Mouse (Mus musculus) midbrain, embryonic 12.5 days (tissue): ENCODE measurements around the gene Gm11444. TPM values are rescaled to one million over a fixed set of nuclear protein-coding genes. Genes with fewer than 3 reads are reported as not detected.
A peak's percentile ranks its signal among the peaks of the same experiment; 100 is the strongest.

Source experiments
- ATAC-seq: fragments of 200-750 bp; cut with Nextera tagmentation; 2 replicates; pipeline ENCODE4 v1.8.0; 2017; ENCODE audit warnings: low read depth, moderate TSS enrichment, moderate library complexity; ENCODE audit not compliant: low FRiP score
- H3K27ac ChIP-seq: fragments of 300-500 bp; sonication (generic); replicated peaks from 2 replicates; pipeline ENCODE4 v1.5.1; 2016; ENCODE audit warnings: mild to moderate bottlenecking
- H3K27me3 ChIP-seq: fragments of 300-500 bp; sonication (generic); 2 replicates; pipeline ENCODE4 v1.6.1; 2016; ENCODE audit warnings: mild to moderate bottlenecking
- H3K36me3 ChIP-seq: fragments of 300-500 bp; sonication (generic); 2 replicates; pipeline ENCODE4 v1.6.1; 2016
- H3K4me1 ChIP-seq: fragments of 300-500 bp; sonication (generic); 2 replicates; pipeline ENCODE4 v1.6.1; 2016
- H3K4me2 ChIP-seq: fragments of 300-500 bp; sonication (generic); replicated peaks from 2 replicates; pipeline ENCODE4 v1.6.1; 2016; ENCODE audit warnings: mild to moderate bottlenecking, moderate library complexity
- H3K4me3 ChIP-seq: fragments of 300-500 bp; sonication (generic); 2 replicates; pipeline ENCODE4 v1.5.1; 2016; ENCODE audit warnings: mild to moderate bottlenecking
- H3K9ac ChIP-seq: fragments of 300-500 bp; sonication (generic); replicated peaks from 2 replicates; pipeline ENCODE4 v1.6.1; 2016; ENCODE audit warnings: mild to moderate bottlenecking, moderate library complexity
- H3K9me3 ChIP-seq: fragments of 300-500 bp; sonication (generic); 2 replicates; pipeline ENCODE4 v1.6.1; 2016; ENCODE audit warnings: mild to moderate bottlenecking
- WGBS: fragments of 180-500 bp; shearing (Covaris S2); methylation state at CpG from one replicate; pipeline ENCODE4 v1.1.7; 2016; 5-methylcytosine and 5-hydroxymethylcytosine counted together
- polyA plus RNA-seq: library from polyadenylated mRNA; unstranded; fragments of >200 nt; fragmentation: Nextera tagmentation; extraction: Ambion mirVana; gene quantifications from 2 replicates; pipeline ENCODE4 v1.2.1, GENCODE M21; 2016

Gene Gm11444
- polyA plus RNA-seq = not detected in 2 replicates

DNA sequence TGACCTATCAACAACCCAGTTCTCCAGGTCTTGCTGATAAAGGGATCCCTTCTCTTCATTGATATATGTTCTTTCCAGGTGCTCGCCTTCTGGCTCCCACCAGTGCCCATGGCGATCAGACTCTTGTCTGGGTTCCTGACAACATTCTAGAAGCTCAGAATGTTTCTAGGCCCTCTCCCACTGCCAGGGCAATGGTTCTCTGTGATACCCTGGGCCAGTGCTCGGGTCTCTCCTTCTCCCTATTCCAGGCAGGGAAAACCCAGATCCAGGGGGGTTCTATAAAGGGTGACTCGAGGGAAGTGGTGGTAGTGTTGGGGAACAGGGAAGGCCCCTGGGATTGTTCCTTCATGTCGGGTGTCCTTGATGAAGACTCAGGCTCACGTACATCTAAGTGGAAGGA, at the start of gene Gm11444:
Gm11444 (minus strand) TSS at position 101 of the 400 bp plus-strand sequence.
- H3K27ac ChIP-seq = no peak within 1 kb of the TSS
- no peak within 1 kb of the TSS; the same call in 1 of the 2 replicates for H3K4me3 ChIP-seq
- no peak for ATAC-seq

DNA sequence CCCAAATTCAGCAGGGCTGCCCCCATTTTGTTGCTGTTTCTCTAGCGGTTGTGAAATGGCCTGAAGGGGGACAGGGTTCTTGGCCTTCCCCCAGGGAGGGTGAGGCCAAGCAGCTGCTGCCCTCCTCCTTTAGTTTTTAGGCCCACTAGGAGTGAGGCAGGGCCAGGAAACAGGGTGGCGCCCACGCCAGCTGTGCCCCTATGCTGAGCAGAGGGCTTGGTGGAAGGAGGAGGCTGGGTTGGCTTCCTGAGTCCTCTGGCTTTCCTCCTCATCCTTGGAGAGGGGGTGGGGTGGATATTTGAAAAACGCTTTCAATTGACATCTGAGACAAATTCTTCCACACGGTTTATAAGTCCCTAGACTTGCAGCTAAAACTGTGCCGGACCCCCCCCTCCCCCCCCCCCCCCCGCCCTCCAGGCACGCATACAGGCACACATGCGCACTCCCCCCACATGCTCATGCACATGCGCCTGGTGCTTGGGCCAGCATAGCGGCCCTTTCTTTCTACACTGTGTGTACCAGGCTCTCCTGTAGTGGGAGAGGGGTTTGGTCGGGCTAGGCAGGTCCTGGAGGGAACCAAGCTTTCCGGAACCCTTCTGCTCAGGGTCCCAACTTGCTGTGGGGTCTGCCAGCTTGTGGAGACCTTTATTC, 46.3 kb upstream of the Gm11444 start:
- H3K4me3 ChIP-seq = no peak overlapping the region
- H3K27me3 ChIP-seq = peaks cover 99% of the 10 kb centered on the region
- peaks cover 16% of the 10 kb centered on the region for H3K4me1 ChIP-seq
- H3K9me3 ChIP-seq = no peaks in the 10 kb centered on the region
- no peak overlapping the region for H3K4me2 ChIP-seq
- WGBS = 21% methylated on average over 10 of the region's 13 CpGs
- H3K27ac ChIP-seq = no peak overlapping the region
- H3K36me3 ChIP-seq = no peaks in the 10 kb centered on the region
- H3K9ac ChIP-seq = no peak overlapping the region
- ATAC-seq = no peak

More for the DNA sequence above, at the start of gene Gm11444:
- H3K9me3 ChIP-seq = no peaks in the 10 kb centered on the region
- H3K4me2 ChIP-seq = peak within 1 kb of the TSS; percentile 56
- H3K27me3 ChIP-seq = peaks cover 40% of the 10 kb centered on the region
- H3K4me1 ChIP-seq = peaks cover 6% of the 10 kb centered on the region; the same call in 1 of the 2 replicates
- no peak within 1 kb of the TSS for H3K9ac ChIP-seq
- no peaks in the 10 kb centered on the region for H3K36me3 ChIP-seq
- 80% methylated on average over 6 of the region's 6 CpGs for WGBS

DNA sequence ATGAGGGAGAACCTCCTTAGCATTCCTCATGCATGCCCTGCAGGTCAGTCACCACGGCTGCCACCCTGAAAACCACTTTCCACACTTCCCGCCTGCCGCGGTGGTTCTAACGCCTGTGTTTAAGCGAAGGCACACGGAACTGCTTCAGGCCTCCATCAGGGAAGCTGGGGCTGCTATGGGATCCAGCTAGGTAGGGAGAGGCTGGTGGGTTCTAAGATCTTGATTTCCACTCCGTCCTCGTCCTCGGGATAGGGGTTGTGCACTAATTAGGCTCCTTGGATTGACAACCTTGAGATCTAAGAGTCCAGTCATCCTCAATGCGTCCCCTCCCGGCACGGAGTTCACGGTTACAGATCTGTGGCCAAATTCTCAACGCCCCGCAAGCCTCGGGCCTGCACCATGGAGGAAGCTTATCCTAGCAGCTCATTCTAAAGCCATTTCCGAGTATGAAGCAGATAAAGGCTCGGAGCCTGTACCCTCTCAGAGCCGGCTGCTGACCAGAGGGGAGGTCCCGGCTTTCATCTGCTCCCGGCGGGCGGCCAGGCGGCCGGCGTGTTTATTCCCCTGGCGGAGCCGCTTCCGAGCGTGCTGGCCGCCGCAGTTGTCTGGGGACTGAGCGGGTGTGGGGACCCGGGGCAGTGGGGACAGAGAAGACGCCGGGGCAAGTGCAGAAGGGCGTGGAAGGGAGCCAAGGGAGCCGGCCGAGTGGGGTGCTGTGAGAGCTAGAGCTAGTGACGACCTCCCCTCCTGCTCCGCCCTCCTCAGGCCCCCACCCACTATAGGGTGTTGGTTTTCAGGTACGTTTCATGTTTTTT, 44.8 kb upstream of the Gm11444 start:
- ATAC-seq = no peak

GRCm38 (mm10) chr11:85894136-85894530, 44.0 kb upstream of the Gm11444 start:
- no peaks in the 10 kb centered on the region for H3K36me3 ChIP-seq
- ATAC-seq = no peak
- WGBS = 4% methylated on average over 3 of the region's 3 CpGs

More for the DNA sequence above, 44.8 kb upstream of the Gm11444 start:
- peaks cover 99% of the 10 kb centered on the region for H3K27me3 ChIP-seq
- peak overlapping the region; percentile 49 for H3K4me2 ChIP-seq
- WGBS = under 1% methylated on average over 43 of the region's 43 CpGs
- peak overlapping the region; percentile 34 for H3K4me3 ChIP-seq
- no peaks in the 10 kb centered on the region for H3K36me3 ChIP-seq
- no peaks in the 10 kb centered on the region for H3K9me3 ChIP-seq
- peak overlapping the region; percentile 52; the same call in 1 of the 2 replicates for H3K9ac ChIP-seq
- no peak overlapping the region for H3K27ac ChIP-seq
- H3K4me1 ChIP-seq = peaks cover 24% of the 10 kb centered on the region

GRCm38 (mm10) chr11:85893400-85894135, 43.4 kb upstream of the Gm11444 start:
- H3K4me1 ChIP-seq = peaks cover 29% of the 10 kb centered on the region
- H3K4me2 ChIP-seq = no peak overlapping the region
- H3K4me3 ChIP-seq = no peak overlapping the region
- no peaks in the 10 kb centered on the region for H3K9me3 ChIP-seq
- no peak overlapping the region for H3K9ac ChIP-seq
- WGBS = 1% methylated on average over 13 of the region's 13 CpGs
- ATAC-seq = no peak
- no peaks in the 10 kb centered on the region for H3K36me3 ChIP-seq
- H3K27me3 ChIP-seq = peaks cover 100% of the 10 kb centered on the region
- H3K27ac ChIP-seq = no peak overlapping the region

More at GRCm38 (mm10) chr11:85894136-85894530, 44.0 kb upstream of the Gm11444 start:
- Histone ChIP-seq H3K9ac (no peak overlapping the region), H3K4me3 (no peak overlapping the region), H3K27ac (no peak overlapping the region), H3K9me3 (no peaks in the 10 kb centered on the region), H3K4me2 (no peak overlapping the region), H3K27me3 (peaks cover 99% of the 10 kb centered on the region), H3K4me1 (peaks cover 27% of the 10 kb centered on the region)

GRCm38 (mm10) chr11:85892771-85893170, 42.6 kb upstream of the Gm11444 start:
- no peak for ATAC-seq
- Histone ChIP-seq H3K4me1 (peaks cover 35% of the 10 kb centered on the region), H3K27me3 (peaks cover 98% of the 10 kb centered on the region), H3K27ac (no peak overlapping the region), H3K9ac (no peak overlapping the region), H3K9me3 (no peaks in the 10 kb centered on the region), H3K4me2 (no peak overlapping the region), H3K4me3 (no peak overlapping the region), H3K36me3 (no peaks in the 10 kb centered on the region)
- 1% methylated on average over 6 of the region's 6 CpGs for WGBS

DNA sequence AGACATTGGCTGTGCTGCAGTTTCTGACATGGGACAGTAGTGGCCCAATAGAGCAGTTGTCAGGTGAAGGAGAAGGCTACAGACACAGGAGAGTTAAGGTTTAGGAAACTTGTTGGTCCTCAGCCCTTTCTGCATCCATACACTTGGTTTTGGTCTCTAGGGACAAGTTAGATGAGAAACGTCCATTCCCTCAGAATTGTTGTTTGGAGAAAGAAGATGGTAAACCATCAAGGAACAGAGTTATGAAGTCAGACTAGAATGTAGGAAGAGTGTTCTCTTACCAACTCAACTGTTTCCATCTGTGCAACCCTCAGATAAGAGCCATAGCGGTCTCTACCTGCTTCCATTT, 41.5 kb upstream of the Gm11444 start:
- ATAC-seq = no peak
- no peaks in the 10 kb centered on the region for H3K9me3 ChIP-seq
- H3K27me3 ChIP-seq = peaks cover 89% of the 10 kb centered on the region
- H3K4me3 ChIP-seq = no peak overlapping the region
- H3K4me2 ChIP-seq = no peak overlapping the region
- H3K27ac ChIP-seq = no peak overlapping the region
- peaks cover 35% of the 10 kb centered on the region for H3K4me1 ChIP-seq
- WGBS = 2% methylated on average over 2 of the region's 2 CpGs
- H3K9ac ChIP-seq = no peak overlapping the region
- no peaks in the 10 kb centered on the region for H3K36me3 ChIP-seq

DNA sequence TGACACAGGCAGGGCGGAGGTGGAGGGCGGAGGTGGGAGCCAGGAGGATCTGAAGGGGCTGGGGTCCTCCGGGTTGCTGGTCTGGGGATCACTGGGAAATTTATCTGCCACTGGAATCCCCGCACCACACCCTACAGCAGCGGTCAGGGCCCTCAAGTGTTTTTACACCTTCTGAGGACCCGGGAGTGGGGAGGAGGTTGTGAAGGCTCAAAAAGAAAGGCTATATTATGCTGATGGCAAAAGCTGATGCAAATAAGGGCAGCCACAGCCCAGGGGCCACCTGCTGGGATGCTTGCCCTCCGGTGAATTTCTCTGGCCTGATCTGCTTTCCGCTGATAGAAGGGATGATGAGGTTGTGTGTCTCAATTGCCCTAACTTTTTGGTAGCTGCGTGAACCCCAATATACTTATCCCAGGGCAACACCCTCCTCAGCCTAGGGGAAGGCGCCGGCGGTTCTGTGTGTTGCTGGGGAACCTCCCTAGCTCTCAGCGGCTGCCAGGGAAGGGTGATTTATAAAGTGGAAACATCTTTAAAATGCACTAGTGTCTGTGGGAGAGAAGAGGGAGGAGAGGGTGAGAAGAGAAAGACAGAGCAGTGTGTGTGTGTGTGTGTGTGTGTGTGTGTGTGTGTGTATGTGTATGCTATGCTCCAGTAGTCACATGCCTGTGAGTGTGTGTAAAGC, 41.0 kb upstream of the Gm11444 start:
- Histone ChIP-seq H3K27ac (no peak overlapping the region), H3K4me2 (no peak overlapping the region), H3K4me1 (peaks cover 39% of the 10 kb centered on the region), H3K36me3 (no peaks in the 10 kb centered on the region), H3K9ac (no peak overlapping the region), H3K9me3 (no peaks in the 10 kb centered on the region), H3K4me3 (no peak overlapping the region), H3K27me3 (peaks cover 89% of the 10 kb centered on the region)
- 2% methylated on average over 13 of the region's 13 CpGs for WGBS
- ATAC-seq = no peak

DNA sequence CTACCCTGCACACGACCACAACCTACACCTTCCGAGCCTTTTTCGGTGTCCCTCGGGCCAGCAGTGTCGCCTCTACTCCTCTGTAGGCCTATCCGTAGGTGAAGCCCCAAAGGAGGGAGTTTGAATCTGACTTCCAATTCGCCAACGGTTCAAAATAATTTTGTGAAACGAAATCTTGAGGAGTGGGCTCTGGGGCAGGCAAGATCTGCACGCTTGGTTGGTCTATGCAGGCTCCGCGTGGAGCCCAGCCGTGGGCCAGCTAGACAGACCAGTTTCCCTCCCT, 40.4 kb upstream of the Gm11444 start:
- ATAC-seq = no peak
- H3K9ac ChIP-seq = no peak overlapping the region
- WGBS = 1% methylated on average over 13 of the region's 13 CpGs
- H3K36me3 ChIP-seq = no peaks in the 10 kb centered on the region
- no peaks in the 10 kb centered on the region for H3K9me3 ChIP-seq
- H3K27me3 ChIP-seq = peaks cover 89% of the 10 kb centered on the region
- H3K4me3 ChIP-seq = no peak overlapping the region
- no peak overlapping the region for H3K27ac ChIP-seq
- no peak overlapping the region for H3K4me2 ChIP-seq
- H3K4me1 ChIP-seq = peaks cover 40% of the 10 kb centered on the region

- Histone ChIP-seq H3K27me3 (peaks cover 89% of the 10 kb centered on the region), H3K9ac (no peak overlapping the region), H3K36me3 (no peaks in the 10 kb centered on the region), H3K4me1 (peaks cover 36% of the 10 kb centered on the region), H3K4me2 (no peak overlapping the region), H3K4me3 (0 out of 2 replicates have a peak overlapping the region, but pooled peaks have one; percentile 13), H3K27ac (no peak overlapping the region), H3K9me3 (no peaks in the 10 kb centered on the region)
- WGBS = under 1% methylated on average over 47 of the region's 47 CpGs
- ATAC-seq = no peak
These were observed 39.8 kb upstream of the Gm11444 start for GRCm38 (mm10) chr11:85889730-85890562.
